Mouse (Mus musculus) liver, embryonic 11.5 days (tissue): ENCODE measurements at regions not wholly inside any gene's neighbourhood (a gene's known extent, or its start where the extent isn't known, plus 50 kb on each side); places are given as distances from the start of the nearest gene placed in this dataset.

Experiments used
- ATAC-seq: fragments of 200-750 bp; cut with Nextera tagmentation; replicated peaks from 2 replicates; pipeline ENCODE4 v1.8.0; 2017; ENCODE audit warnings: moderate number of reproducible peaks, mild to moderate bottlenecking, moderate TSS enrichment, moderate library complexity; ENCODE audit not compliant: low FRiP score
- DNase-seq: peaks from one replicate; pipeline ENCODE4 v3.0.0-alpha.2; 2017; ENCODE audit warnings: low spot score
- H3K27ac ChIP-seq: fragments of 300-500 bp; sonication (generic); 2 replicates; pipeline ENCODE4 v1.5.1; 2014; ENCODE audit warnings: mild to moderate bottlenecking, low read depth, low read length, control low read depth
- H3K27me3 ChIP-seq: fragments of 300-500 bp; sonication (generic); replicated peaks from 2 replicates; pipeline ENCODE4 v1.6.1; 2014; ENCODE audit warnings: low read length, mixed read lengths; ENCODE audit not compliant: control insufficient read depth, insufficient read depth
- H3K36me3 ChIP-seq: fragments of 300-500 bp; sonication (generic); 2 replicates; pipeline ENCODE4 v1.6.1; 2014; ENCODE audit warnings: mild to moderate bottlenecking, low read length, moderate library complexity, mixed read lengths; ENCODE audit not compliant: control insufficient read depth, insufficient read depth
- H3K4me1 ChIP-seq: fragments of 300-500 bp; sonication (generic); replicated peaks from 2 replicates; pipeline ENCODE4 v1.6.1; 2014; ENCODE audit warnings: low read length, mixed read lengths; ENCODE audit not compliant: control insufficient read depth, insufficient read depth
- H3K4me2 ChIP-seq: fragments of 300-500 bp; sonication (generic); 2 replicates; pipeline ENCODE4 v1.6.1; 2014; ENCODE audit warnings: mild to moderate bottlenecking, control low read depth, moderate library complexity
- H3K4me3 ChIP-seq: fragments of 300-500 bp; sonication (generic); 2 replicates; pipeline ENCODE4 v1.5.1; 2014; ENCODE audit warnings: low read depth, low read length, control low read depth
- H3K9ac ChIP-seq: fragments of 300-500 bp; sonication (generic); 2 replicates; pipeline ENCODE4 v1.6.1; 2014; ENCODE audit warnings: low read depth, low read length, control low read depth
- H3K9me3 ChIP-seq: fragments of 300-500 bp; sonication (generic); 2 replicates; pipeline ENCODE4 v1.6.1; 2016; ENCODE audit warnings: low read length, inconsistent platforms, mixed read lengths; ENCODE audit not compliant: control insufficient read depth
- WGBS: fragments of 180-500 bp; shearing (Covaris S2); extraction: QIAGEN DNeasy Blood & Tissue Kit; methylation state at CpG from one replicate; pipeline ENCODE4 v1.1.7; 2014; 5-methylcytosine and 5-hydroxymethylcytosine counted together

DNA sequence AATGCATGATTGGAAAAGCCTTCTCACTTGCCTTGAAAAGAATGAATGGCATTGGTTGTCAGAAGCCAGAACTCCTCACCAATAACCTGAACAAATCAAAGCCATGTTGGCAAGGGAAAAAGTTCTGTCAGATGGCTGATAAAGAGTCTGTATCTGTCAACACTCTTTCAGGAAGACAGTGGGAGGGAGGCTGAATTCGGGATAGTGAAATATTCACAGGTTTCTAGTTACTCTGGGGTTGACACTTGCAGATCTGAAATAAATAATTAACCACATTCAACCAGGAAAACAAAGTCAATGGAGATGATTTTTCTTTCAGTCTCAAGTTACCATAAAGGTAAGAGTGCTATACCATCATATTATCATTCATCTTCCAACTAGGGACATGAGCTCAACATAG, 56.3 kb upstream of the Ift57 start:
- Histone ChIP-seq H3K36me3 (no peaks in the 10 kb centered on the region), H3K4me2 (no peak overlapping the region), H3K9me3 (no peaks in the 10 kb centered on the region), H3K27me3 (no peaks in the 10 kb centered on the region), H3K4me3 (no peak overlapping the region), H3K4me1 (no peaks in the 10 kb centered on the region), H3K9ac (no peak overlapping the region), H3K27ac (no peak overlapping the region)
- DNase-seq (no peak), ATAC-seq (no peak)
- WGBS = 64% methylated on average over 1 of the region's 1 CpGs

DNA sequence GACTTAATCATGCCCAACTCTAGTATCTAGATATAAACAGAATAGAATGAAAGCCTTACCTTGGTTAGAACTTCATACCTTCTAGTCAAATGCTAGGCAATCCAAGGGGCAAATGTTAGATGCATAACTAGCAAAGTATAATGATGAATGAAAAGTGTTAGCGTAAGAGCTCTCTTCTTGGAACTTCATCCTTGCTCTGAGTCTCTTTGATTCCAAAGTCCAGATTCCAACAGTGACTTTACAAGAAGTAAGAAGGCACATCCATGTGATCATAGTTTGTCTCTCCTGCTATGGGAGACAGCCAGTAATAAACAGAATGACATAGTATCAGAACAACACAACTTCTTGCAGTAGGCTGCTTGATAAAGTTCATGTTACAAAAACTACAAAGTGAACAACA, 54.6 kb upstream of the Ift57 start:
- no peaks in the 10 kb centered on the region for H3K36me3 ChIP-seq

GRCm38 (mm10) chr16:49646479-49646878, 52.6 kb upstream of the Ift57 start:
- H3K36me3 ChIP-seq = no peaks in the 10 kb centered on the region
- H3K4me1 ChIP-seq = no peaks in the 10 kb centered on the region
- H3K4me3 ChIP-seq = no peak overlapping the region
- no peak overlapping the region for H3K27ac ChIP-seq
- no peak overlapping the region for H3K9ac ChIP-seq
- no peaks in the 10 kb centered on the region for H3K27me3 ChIP-seq
- ATAC-seq = no peak
- no peak for DNase-seq
- no peaks in the 10 kb centered on the region for H3K9me3 ChIP-seq
- H3K4me2 ChIP-seq = no peak overlapping the region

More for the DNA sequence above, 54.6 kb upstream of the Ift57 start:
- H3K9me3 ChIP-seq = no peaks in the 10 kb centered on the region
- no peak for DNase-seq
- no peak overlapping the region for H3K9ac ChIP-seq
- H3K4me1 ChIP-seq = no peaks in the 10 kb centered on the region
- WGBS = 88% methylated on average over 1 of the region's 1 CpGs
- no peak overlapping the region for H3K27ac ChIP-seq
- H3K27me3 ChIP-seq = no peaks in the 10 kb centered on the region
- no peak for ATAC-seq
- H3K4me3 ChIP-seq = no peak overlapping the region
- no peak overlapping the region for H3K4me2 ChIP-seq
